Mouse (Mus musculus): ENCODE data around the gene Taar4. TPM values are rescaled to one million over a fixed set of nuclear protein-coding genes. Genes with fewer than 3 reads are reported as not detected.

Gene Taar4
- total and polyA plus RNA-seq, 2 experiments from 2014 or later, result not detected

DNA sequence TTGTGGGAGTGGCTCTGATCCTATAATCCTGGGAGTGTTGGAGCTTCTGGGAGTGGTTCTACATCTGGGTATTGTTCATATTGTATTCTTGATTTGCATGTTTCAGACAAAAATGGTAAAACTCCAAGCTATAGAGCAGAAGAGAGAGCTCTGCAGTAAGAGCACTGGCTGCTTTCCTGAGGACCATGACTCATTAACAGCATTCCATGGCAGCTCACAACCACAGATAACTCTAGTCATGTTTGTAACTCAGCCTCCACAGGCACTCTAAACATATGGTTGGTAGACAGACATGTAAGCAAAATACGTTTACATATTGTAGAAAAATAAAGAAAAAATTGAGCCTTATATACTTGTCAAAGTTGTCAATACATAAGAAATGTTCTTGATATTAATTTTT lies 46.1 kb downstream of the Taar4 start:
- Histone ChIP-seq H3K27me3 (ENCODE audit: insufficient read depth, low read length) (no peaks in the 10 kb centered on the region), H3K9ac (replicated peaks; ENCODE audit: low read length) (no peak overlapping the region), H3K4me1 (ENCODE audit: insufficient read depth, low read length) (no peaks in the 10 kb centered on the region), H3K4me2 (ENCODE audit: low read depth, low read length) (no peak overlapping the region), H3K27ac (no peak overlapping the region), H3K4me3 (ENCODE audit: low read length) (no peak overlapping the region), H3K9me3 (ENCODE audit: low read length) (no peaks in the 10 kb centered on the region), H3K36me3 (ENCODE audit: insufficient read depth, low read length) (no peaks in the 10 kb centered on the region)
- whole genome bisulfite sequencing, result 74% methylated on average over 1 of the region's 1 CpGs
- TF ChIP-seq CTCF (IDR thresholded peaks at IDR 0.05; ENCODE audit: low read depth), result no peak
- DNase-seq (ENCODE audit: low spot score) (no peak), ATAC-seq (no peak)

DNA sequence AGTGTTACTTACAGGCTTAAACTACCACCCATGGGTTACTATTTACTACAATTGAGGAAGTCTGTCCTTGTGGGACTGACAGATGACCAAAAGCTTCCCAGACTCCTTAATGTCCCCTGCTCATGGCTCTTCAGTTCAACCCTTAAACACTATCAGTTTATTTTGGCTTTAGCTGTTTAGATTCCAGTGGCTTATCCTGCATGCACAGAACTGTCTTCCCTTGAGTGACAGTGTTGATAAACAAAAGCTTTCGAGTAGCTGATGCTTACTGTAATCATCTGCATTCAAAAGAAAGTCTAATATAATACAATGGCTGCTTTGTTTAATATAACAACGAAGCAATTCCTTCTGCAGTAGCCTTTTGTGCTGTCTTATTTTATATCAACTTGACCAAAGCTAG lies 46.7 kb downstream of the Taar4 start:
- ATAC-seq (no peak), DNase-seq (ENCODE audit: low spot score) (no peak)
- no peak overlapping the region for H3K27ac ChIP-seq
- no peaks in the 10 kb centered on the region for H3K9me3 ChIP-seq (ENCODE audit: low read length)
- TF ChIP-seq CTCF (IDR thresholded peaks at IDR 0.05; ENCODE audit: low read depth), result no peak
- no peaks in the 10 kb centered on the region for H3K27me3 ChIP-seq (ENCODE audit: insufficient read depth, low read length)
- H3K36me3 ChIP-seq (ENCODE audit: insufficient read depth, low read length), result no peaks in the 10 kb centered on the region
- no peak overlapping the region for H3K4me3 ChIP-seq (ENCODE audit: low read length)
- H3K4me2 ChIP-seq (ENCODE audit: low read depth, low read length), result no peak overlapping the region
- no peaks in the 10 kb centered on the region for H3K4me1 ChIP-seq (ENCODE audit: insufficient read depth, low read length)
- H3K9ac ChIP-seq (replicated peaks; ENCODE audit: low read length), result no peak overlapping the region
- WGBS, result 51% methylated on average over 2 of the region's 2 CpGs

DNA sequence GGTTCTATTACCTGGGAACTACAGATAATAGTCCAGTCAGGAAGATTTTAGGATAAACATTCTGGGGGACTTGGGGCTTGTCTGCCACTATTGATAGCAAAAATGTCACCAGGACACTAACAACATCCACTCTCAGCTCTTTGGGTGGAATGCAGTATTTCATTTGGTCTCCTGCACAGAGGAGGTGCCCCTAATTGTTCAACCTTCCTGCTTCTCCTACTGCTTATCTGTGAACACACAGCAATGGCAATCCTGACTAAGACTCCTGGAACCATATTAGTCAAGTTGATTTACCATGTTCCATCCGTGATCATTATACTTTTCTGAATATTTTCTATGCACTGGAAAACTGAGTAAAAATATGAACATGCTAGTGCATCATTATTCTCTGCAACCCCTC lies 47.8 kb downstream of the Taar4 start:
- ATAC-seq (no peak), DNase-seq (ENCODE audit: low spot score) (no peak)
- Histone ChIP-seq H3K9me3 (ENCODE audit: low read length) (no peaks in the 10 kb centered on the region), H3K27me3 (ENCODE audit: insufficient read depth, low read length) (no peaks in the 10 kb centered on the region), H3K4me3 (ENCODE audit: low read length) (no peak overlapping the region), H3K36me3 (ENCODE audit: insufficient read depth, low read length) (no peaks in the 10 kb centered on the region), H3K4me2 (ENCODE audit: low read depth, low read length) (no peak overlapping the region), H3K4me1 (ENCODE audit: insufficient read depth, low read length) (no peaks in the 10 kb centered on the region), H3K9ac (replicated peaks; ENCODE audit: low read length) (no peak overlapping the region), H3K27ac (no peak overlapping the region)
- TF ChIP-seq CTCF (IDR thresholded peaks at IDR 0.05; ENCODE audit: low read depth), result no peak
- WGBS, result 94% methylated on average over 1 of the region's 1 CpGs

Other genes starting within 250 kb of the Taar4 start
- 2,422 and 2,499 TPM in 2 replicates for gene Rps12, start 173.2 kb upstream of the Taar4 start, total RNA-seq (2014; rRNA removed)
- 130 and 135 TPM in 2 replicates for gene Rps12, start 173.2 kb upstream of the Taar4 start, polyA plus RNA-seq (2015; fragmentation: Nextera tagmentation; extraction: Ambion mirVana)
- gene Slc18b1, start 163.5 kb upstream of the Taar4 start, total RNA-seq (2014; rRNA removed), result 15.3 and 21.7 TPM in 2 replicates
- gene Slc18b1, start 163.5 kb upstream of the Taar4 start, polyA plus RNA-seq (2015; fragmentation: Nextera tagmentation; extraction: Ambion mirVana), result 13.5 and 17.4 TPM in 2 replicates
- gene Vnn3, start 109.0 kb upstream of the Taar4 start, total RNA-seq (2014; rRNA removed), result 0.11 and 0.16 TPM in 2 replicates
- 0.10 TPM in 1 of 2 replicates, not detected in the other for gene Vnn3, start 109.0 kb upstream of the Taar4 start, polyA plus RNA-seq (2015; fragmentation: Nextera tagmentation; extraction: Ambion mirVana)
- 0.89 TPM in 1 of 2 replicates, not detected in the other for gene Vnn1, start 65.8 kb upstream of the Taar4 start, total RNA-seq (2014; rRNA removed)
- 0.73 and 1.1 TPM in 2 replicates for gene Vnn1, start 65.8 kb upstream of the Taar4 start, polyA plus RNA-seq (2015; fragmentation: Nextera tagmentation; extraction: Ambion mirVana)
- gene Taar1, start 40.1 kb upstream of the Taar4 start, total RNA-seq (2014; rRNA removed), result not detected in 2 replicates
- gene Taar1, start 40.1 kb upstream of the Taar4 start, polyA plus RNA-seq (2015; fragmentation: Nextera tagmentation; extraction: Ambion mirVana), result not detected in 2 replicates
- gene Taar2, start 21.9 kb upstream of the Taar4 start, total RNA-seq (2014; rRNA removed), result not detected in 2 replicates
- 0.33 TPM in 1 of 2 replicates, not detected in the other for gene Taar2, start 21.9 kb upstream of the Taar4 start, polyA plus RNA-seq (2015; fragmentation: Nextera tagmentation; extraction: Ambion mirVana)
- gene Taar3, start 10.9 kb upstream of the Taar4 start, total RNA-seq (2014; rRNA removed), result 0.21 TPM in 1 of 2 replicates, not detected in the other
- not detected in 2 replicates for gene Taar3, start 10.9 kb upstream of the Taar4 start, polyA plus RNA-seq (2015; fragmentation: Nextera tagmentation; extraction: Ambion mirVana)
- not detected in 2 replicates for gene Taar5, start 10.2 kb downstream of the Taar4 start, total RNA-seq (2014; rRNA removed)
- not detected in 2 replicates for gene Taar5, start 10.2 kb downstream of the Taar4 start, polyA plus RNA-seq (2015; fragmentation: Nextera tagmentation; extraction: Ambion mirVana)
- gene Taar6, start 25.2 kb downstream of the Taar4 start, total RNA-seq (2014; rRNA removed), result not detected in 2 replicates
- gene Taar6, start 25.2 kb downstream of the Taar4 start, polyA plus RNA-seq (2015; fragmentation: Nextera tagmentation; extraction: Ambion mirVana), result not detected in 2 replicates
- not detected in 2 replicates for gene Taar7a, start 33.0 kb downstream of the Taar4 start, total RNA-seq (2014; rRNA removed)
- gene Taar7a, start 33.0 kb downstream of the Taar4 start, polyA plus RNA-seq (2015; fragmentation: Nextera tagmentation; extraction: Ambion mirVana), result not detected in 2 replicates
- gene Taar7b, start 39.4 kb downstream of the Taar4 start, total RNA-seq (2014; rRNA removed), result not detected in 2 replicates
- not detected in 2 replicates for gene Taar7b, start 39.4 kb downstream of the Taar4 start, polyA plus RNA-seq (2015; fragmentation: Nextera tagmentation; extraction: Ambion mirVana)
- not detected in 2 replicates for gene Taar7d, start 66.7 kb downstream of the Taar4 start, total RNA-seq (2014; rRNA removed)
- gene Taar7d, start 66.7 kb downstream of the Taar4 start, polyA plus RNA-seq (2015; fragmentation: Nextera tagmentation; extraction: Ambion mirVana), result not detected in 2 replicates
- not detected in 2 replicates for gene Taar7e, start 77.1 kb downstream of the Taar4 start, total RNA-seq (2014; rRNA removed)
- gene Taar7e, start 77.1 kb downstream of the Taar4 start, polyA plus RNA-seq (2015; fragmentation: Nextera tagmentation; extraction: Ambion mirVana), result not detected in 2 replicates
- not detected in 2 replicates for gene Taar7f, start 89.0 kb downstream of the Taar4 start, total RNA-seq (2014; rRNA removed)
- gene Taar7f, start 89.0 kb downstream of the Taar4 start, polyA plus RNA-seq (2015; fragmentation: Nextera tagmentation; extraction: Ambion mirVana), result not detected in 2 replicates
- gene Taar8a, start 116.0 kb downstream of the Taar4 start, total RNA-seq (2014; rRNA removed), result not detected in 2 replicates
- not detected in 2 replicates for gene Taar8a, start 116.0 kb downstream of the Taar4 start, polyA plus RNA-seq (2015; fragmentation: Nextera tagmentation; extraction: Ambion mirVana)
- not detected in 2 replicates for gene Taar8b, start 131.8 kb downstream of the Taar4 start, total RNA-seq (2014; rRNA removed)
- not detected in 2 replicates for gene Taar8b, start 131.8 kb downstream of the Taar4 start, polyA plus RNA-seq (2015; fragmentation: Nextera tagmentation; extraction: Ambion mirVana)
- gene Taar8c, start 141.4 kb downstream of the Taar4 start, total RNA-seq (2014; rRNA removed), result not detected in 2 replicates
- not detected in 2 replicates for gene Taar8c, start 141.4 kb downstream of the Taar4 start, polyA plus RNA-seq (2015; fragmentation: Nextera tagmentation; extraction: Ambion mirVana)
- not detected in 2 replicates for gene Taar9, start 149.0 kb downstream of the Taar4 start, total RNA-seq (2014; rRNA removed)
- gene Taar9, start 149.0 kb downstream of the Taar4 start, polyA plus RNA-seq (2015; fragmentation: Nextera tagmentation; extraction: Ambion mirVana), result not detected in 2 replicates
- gene Stx7, start 188.8 kb downstream of the Taar4 start, total RNA-seq (2014; rRNA removed), result 109 and 111 TPM in 2 replicates
- 289 and 299 TPM in 2 replicates for gene Stx7, start 188.8 kb downstream of the Taar4 start, polyA plus RNA-seq (2015; fragmentation: Nextera tagmentation; extraction: Ambion mirVana)